Mouse (Mus musculus) testis, adult 2 months (tissue): ENCODE measurements around the gene Ccdc96.

ENCODE experiments used
- CTCF ChIP-seq: fragments of 200-500 bp; IDR thresholded peaks from 2 replicates; pipeline ENCODE4 v1.5.1; 2012; ENCODE audit warnings: low read depth, mild to moderate bottlenecking, inconsistent platforms, low read length, moderate library complexity; ENCODE audit not compliant: control insufficient read depth, insufficient read depth, insufficient replicate concordance
- POLR2A ChIP-seq: fragments of 200-500 bp; IDR thresholded peaks from 2 replicates; pipeline ENCODE4 v1.6.1; 2012; ENCODE audit warnings: low read depth, mild to moderate bottlenecking, inconsistent platforms, low read length, moderate library complexity; ENCODE audit not compliant: control insufficient read depth

GRCm38 (mm10) chr5:36464709-36465661, 19.4 kb upstream of the Ccdc96 start, which contains the start of gene Grpel1:
- TF ChIP-seq POLR2A: peak; percentile 77
- TF ChIP-seq CTCF: no peak
